Comparison of ENCODE assay signal across 22 mouse cellular contexts in genomic region chr17:91531488-91531887, GRCm38 (mm10).
DNase-seq lines count a peak whose midpoint lies in the region; ATAC-seq and TF ChIP-seq lines count a peak whose summit lies in the region.
"Had no signal": no experiment of that assay in that cellular context is flagged by ENCODE, and none has a peak within 500 bp of the region (broad histone marks: within the 10 kb centered on the region; RNA-seq: fewer than 3 reads in every experiment).

No protein-coding gene starts in this region.

- H3K9me3 ChIP-seq in E14TG2a.4 (ENCODE audit: low read length), result no peaks in the 10 kb centered on the region
- H3K9me3 ChIP-seq in forebrain, embryonic 12.5 days, result no peaks in the 10 kb centered on the region
- H3K9me3 ChIP-seq: embryonic facial prominence, embryonic 10.5 days; embryonic facial prominence, embryonic 12.5 days had no signal

- no peak overlapping the region for H3K27ac ChIP-seq in left cerebral cortex, adult 2 months
- no peak overlapping the region for H3K27ac ChIP-seq in forebrain, embryonic 12.5 days
- H3K27ac ChIP-seq: embryonic facial prominence, embryonic 10.5 days; embryonic facial prominence, embryonic 12.5 days had no signal

- peak; percentile 25 for TF ChIP-seq CTCF in left cerebral cortex, adult 2 months (IDR thresholded peaks at IDR 0.05)
- TF ChIP-seq CTCF in E14TG2a.4 (conservative IDR thresholded peaks at IDR 0.05; ENCODE audit: low read length), result peak; percentile 67

- no peaks in the 10 kb centered on the region for H3K36me3 ChIP-seq in E14TG2a.4 (ENCODE audit: insufficient read depth, low read length)
- H3K36me3 ChIP-seq in forebrain, embryonic 12.5 days (replicated peaks), result no peaks in the 10 kb centered on the region
- H3K36me3 ChIP-seq: embryonic facial prominence, embryonic 10.5 days; embryonic facial prominence, embryonic 12.5 days had no signal

- no peak for DNase-seq in left cerebral cortex, adult 2 months (ENCODE audit: extremely low spot score in 1 of 2, low spot score in 2 of 2)
- no peak for DNase-seq in left cerebral cortex, postnatal 14 days (ENCODE audit: low spot score in 2 of 2)
- DNase-seq in MEL-GATA-1-ER (ENCODE audit: extremely low read depth, low read depth), result peak; percentile 4
- no peak for DNase-seq in lung, postnatal 14 days
- DNase-seq: adrenal gland, adult 2 months; adrenal gland, postnatal 10 days; adrenal gland, postnatal 25 days; B cell, adult 2 months; cerebellum, adult 11 months; cerebellum, adult 18-20 months; cerebellum, adult 8-10 months; cerebellum, adult 9-11 months; cerebellum, postnatal 14 days; cerebellum, postnatal 36 days had no signal

- H3K4me3 ChIP-seq in left cerebral cortex, adult 2 months, result no peak overlapping the region
- H3K4me3 ChIP-seq in E14TG2a.4 (replicated peaks; ENCODE audit: low read length), result no peak overlapping the region
- no peak overlapping the region for H3K4me3 ChIP-seq in forebrain, embryonic 12.5 days (replicated peaks)
- H3K4me3 ChIP-seq: embryonic facial prominence, embryonic 10.5 days; embryonic facial prominence, embryonic 12.5 days had no signal

- no peaks in the 10 kb centered on the region for H3K27me3 ChIP-seq in E14TG2a.4 (ENCODE audit: insufficient read depth, low read length)
- no peaks in the 10 kb centered on the region for H3K27me3 ChIP-seq in forebrain, embryonic 12.5 days
- H3K27me3 ChIP-seq: CH12.LX; embryonic facial prominence, embryonic 12.5 days had no signal

- no peak for ATAC-seq in forebrain, embryonic 12.5 days (ENCODE audit: low FRiP score)
- ATAC-seq: CD4-positive, CD25-positive, alpha-beta regulatory T cell, adult 4 months; forebrain, embryonic 14.5 days; forebrain, embryonic 16.5 days had no signal

- H3K4me1 ChIP-seq in E14TG2a.4 (replicated peaks; ENCODE audit: low read depth, low read length), result no peaks in the 10 kb centered on the region
- H3K4me1 ChIP-seq in forebrain, embryonic 12.5 days, result no peaks in the 10 kb centered on the region
- H3K4me1 ChIP-seq: embryonic facial prominence, embryonic 10.5 days; embryonic facial prominence, embryonic 12.5 days had no signal

- intact Hi-C loops in left cerebral cortex, adult 2 months (cut with DNase I), result no loop called here
- intact Hi-C loops in left cerebral cortex, postnatal 14 days (cut with DNase I), result no loop called here

- 77% methylated on average over 1 of the region's 1 CpGs for WGBS in forebrain, embryonic 12.5 days

- no peak overlapping the region for H3K4me2 ChIP-seq in forebrain, embryonic 12.5 days
- H3K4me2 ChIP-seq: embryonic facial prominence, embryonic 12.5 days had no signal

- H3K9ac ChIP-seq in forebrain, embryonic 12.5 days, result no peak overlapping the region
- H3K9ac ChIP-seq: embryonic facial prominence, embryonic 12.5 days had no signal
